Mouse (Mus musculus): ENCODE measurements around the gene Thada. TPM values are rescaled to one million over a fixed set of nuclear protein-coding genes. Genes with fewer than 3 reads are reported as not detected.

The Thada gene
- total and polyA plus RNA-seq, 2 experiments from 2014 or later: 2.6 to 19.2 TPM

GRCm38 (mm10) chr17:84157743-84158460 lies 308.1 kb downstream of the Thada start:
- no peak for DNase-seq
- TF ChIP-seq CTCF (IDR thresholded peaks at IDR 0.05; ENCODE audit: low read depth): no peak
- 81% methylated on average over 6 of the region's 6 CpGs for WGBS
- Histone ChIP-seq H3K36me3 (ENCODE audit: insufficient read depth) (no peaks in the 10 kb centered on the region), H3K27ac (ENCODE audit: low read depth, low read length) (no peak overlapping the region), H3K9ac (no peak overlapping the region), H3K4me1 (ENCODE audit: insufficient read depth) (no peaks in the 10 kb centered on the region; the same call in 1 of the 2 replicates), H3K27me3 (ENCODE audit: insufficient read depth, low read length) (no peaks in the 10 kb centered on the region), H3K9me3 (ENCODE audit: low read length) (no peaks in the 10 kb centered on the region), H3K4me2 (ENCODE audit: low read depth) (no peak overlapping the region), H3K4me3 (ENCODE audit: low read depth, low read length) (no peak overlapping the region)
- no peak for ATAC-seq

GRCm38 (mm10) chr17:84156748-84157742 lies 309.0 kb downstream of the Thada start:
- Histone ChIP-seq H3K9ac (no peak overlapping the region), H3K4me3 (ENCODE audit: low read depth, low read length) (no peak overlapping the region), H3K4me2 (ENCODE audit: low read depth) (no peak overlapping the region), H3K9me3 (ENCODE audit: low read length) (no peaks in the 10 kb centered on the region), H3K4me1 (ENCODE audit: insufficient read depth) (no peaks in the 10 kb centered on the region; the same call in 1 of the 2 replicates), H3K27ac (ENCODE audit: low read depth, low read length) (no peak overlapping the region), H3K36me3 (ENCODE audit: insufficient read depth) (no peaks in the 10 kb centered on the region), H3K27me3 (ENCODE audit: insufficient read depth, low read length) (no peaks in the 10 kb centered on the region)
- TF ChIP-seq CTCF (IDR thresholded peaks at IDR 0.05; ENCODE audit: low read depth): no peak
- DNase-seq: no peak
- ATAC-seq: no peak
- 49% methylated on average over 19 of the region's 19 CpGs for WGBS

- ATAC-seq: no peak
- H3K4me1 ChIP-seq (ENCODE audit: insufficient read depth): no peaks in the 10 kb centered on the region; the same call in 1 of the 2 replicates
- WGBS: 64% methylated on average over 13 of the region's 13 CpGs
- no peak overlapping the region for H3K27ac ChIP-seq (ENCODE audit: low read depth, low read length)
- no peak for TF ChIP-seq CTCF (IDR thresholded peaks at IDR 0.05; ENCODE audit: low read depth)
- no peaks in the 10 kb centered on the region for H3K9me3 ChIP-seq (ENCODE audit: low read length)
- no peak overlapping the region for H3K4me3 ChIP-seq (ENCODE audit: low read depth, low read length)
- no peaks in the 10 kb centered on the region for H3K36me3 ChIP-seq (ENCODE audit: insufficient read depth)
- no peaks in the 10 kb centered on the region for H3K27me3 ChIP-seq (ENCODE audit: insufficient read depth, low read length)
- no peak for DNase-seq
- H3K9ac ChIP-seq: no peak overlapping the region
- no peak overlapping the region for H3K4me2 ChIP-seq (ENCODE audit: low read depth)
Measured at GRCm38 (mm10) chr17:84156227-84156573, 309.8 kb downstream of the Thada start.

- 87% methylated on average over 8 of the region's 8 CpGs for WGBS
- Histone ChIP-seq H3K4me3 (ENCODE audit: low read depth, low read length) (no peak overlapping the region), H3K4me2 (ENCODE audit: low read depth) (no peak overlapping the region), H3K4me1 (ENCODE audit: insufficient read depth) (no peaks in the 10 kb centered on the region), H3K9me3 (ENCODE audit: low read length) (no peaks in the 10 kb centered on the region), H3K9ac (no peak overlapping the region), H3K27me3 (ENCODE audit: insufficient read depth, low read length) (no peaks in the 10 kb centered on the region), H3K36me3 (ENCODE audit: insufficient read depth) (no peaks in the 10 kb centered on the region), H3K27ac (ENCODE audit: low read depth, low read length) (no peak overlapping the region)
- no peak for DNase-seq
- no peak for ATAC-seq
- TF ChIP-seq CTCF (IDR thresholded peaks at IDR 0.05; ENCODE audit: low read depth): no peak
Measured at GRCm38 (mm10) chr17:84155516-84156226, 310.3 kb downstream of the Thada start.

- Histone ChIP-seq H3K9ac (no peak overlapping the region), H3K4me1 (ENCODE audit: insufficient read depth) (no peaks in the 10 kb centered on the region), H3K9me3 (ENCODE audit: low read length) (no peaks in the 10 kb centered on the region), H3K36me3 (ENCODE audit: insufficient read depth) (no peaks in the 10 kb centered on the region), H3K4me3 (ENCODE audit: low read depth, low read length) (no peak overlapping the region), H3K27ac (ENCODE audit: low read depth, low read length) (no peak overlapping the region), H3K27me3 (ENCODE audit: insufficient read depth, low read length) (no peaks in the 10 kb centered on the region), H3K4me2 (ENCODE audit: low read depth) (no peak overlapping the region)
- 95% methylated on average over 6 of the region's 6 CpGs for WGBS
- ATAC-seq: no peak
- no peak for DNase-seq
- TF ChIP-seq CTCF (IDR thresholded peaks at IDR 0.05; ENCODE audit: low read depth): no peak
Measured at GRCm38 (mm10) chr17:84155029-84155338, 311.0 kb downstream of the Thada start.

- Histone ChIP-seq H3K27me3 (ENCODE audit: insufficient read depth, low read length) (no peaks in the 10 kb centered on the region), H3K9me3 (ENCODE audit: low read length) (no peaks in the 10 kb centered on the region), H3K27ac (ENCODE audit: low read depth, low read length) (no peak overlapping the region), H3K9ac (no peak overlapping the region), H3K4me3 (ENCODE audit: low read depth, low read length) (no peak overlapping the region), H3K4me1 (ENCODE audit: insufficient read depth) (no peaks in the 10 kb centered on the region), H3K4me2 (ENCODE audit: low read depth) (no peak overlapping the region), H3K36me3 (ENCODE audit: insufficient read depth) (no peaks in the 10 kb centered on the region)
- WGBS: 92% methylated on average over 11 of the region's 11 CpGs
- DNase-seq (no peak), ATAC-seq (no peak)
- TF ChIP-seq CTCF (IDR thresholded peaks at IDR 0.05; ENCODE audit: low read depth): no peak
Measured at GRCm38 (mm10) chr17:84154302-84155028, 311.5 kb downstream of the Thada start.

Data from forebrain, postnatal 0 days (tissue).